Mouse (Mus musculus) lung, adult 2 months (tissue): Measurements from ENCODE around the gene Mpped1. TPM values are rescaled to one million over a fixed set of nuclear protein-coding genes. Genes with fewer than 3 reads are reported as not detected.

Source experiments
- DNase-seq: peaks from one replicate; pipeline ENCODE4 v3.0.0; 2022
- H3K4me1 ChIP-seq: fragments of 200-500 bp; 2 replicates; pipeline ENCODE4 v1.6.1; 2011; ENCODE audit warnings: low read length; ENCODE audit not compliant: control insufficient read depth, insufficient read depth
- H3K4me3 ChIP-seq: fragments of 200-500 bp; replicated peaks from 2 replicates; pipeline ENCODE3; 2011; ENCODE audit warnings: low read depth, mild to moderate bottlenecking, control low read depth, low read length; ENCODE audit errors: extremely low read depth
- CTCF ChIP-seq: fragments of 200-500 bp; IDR thresholded peaks from 2 replicates; pipeline ENCODE4 v1.5.1; 2011; ENCODE audit warnings: mild to moderate bottlenecking, low read length, control low read depth; ENCODE audit not compliant: insufficient read depth
- POLR2A ChIP-seq: fragments of 200-500 bp; IDR thresholded peaks from 2 replicates; pipeline ENCODE4 v1.6.1; 2011; ENCODE audit warnings: low read depth, mild to moderate bottlenecking, control low read depth, low read length, borderline replicate concordance; ENCODE audit errors: extremely low read depth
- WGBS: fragments of 180-500 bp; shearing (Covaris S2); methylation state at CpG from one replicate; pipeline ENCODE4 v1.1.7; 2018; 5-methylcytosine and 5-hydroxymethylcytosine counted together
- polyA plus RNA-seq: library from polyadenylated mRNA; depleted of rRNA; stranded (reverse); fragments of >200 nt; gene quantifications from 2 replicates; pipeline ENCODE4 v1.2.3, GENCODE M21; 2012

The Mpped1 gene
- polyA plus RNA-seq, 1 experiment: not detected

DNA sequence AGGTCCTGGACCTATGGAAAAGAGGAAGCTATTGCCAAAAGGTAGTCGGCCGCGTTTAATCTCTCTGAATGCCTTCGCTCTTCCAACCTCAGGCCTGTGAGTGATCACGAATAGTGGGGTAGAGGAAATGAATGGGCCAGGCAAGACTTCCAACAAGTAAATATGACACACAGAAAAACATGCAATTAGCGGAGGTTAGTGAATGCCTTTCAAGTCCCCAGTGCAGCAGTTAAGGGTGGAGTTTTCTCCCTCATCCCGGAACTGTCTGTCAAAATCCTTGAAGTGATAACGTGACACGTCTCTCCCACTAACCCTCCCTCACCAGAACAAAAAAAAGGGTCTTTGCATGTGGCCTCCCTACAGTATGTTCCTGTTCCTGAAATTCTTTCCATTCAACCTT is 3.0 kb downstream of the Mpped1 start:
- WGBS: 56% methylated on average over 9 of the region's 9 CpGs
- Histone ChIP-seq H3K4me3 (no peak overlapping the region), H3K4me1 (no peaks in the 10 kb centered on the region)
- TF ChIP-seq CTCF (no peak), POLR2A (no peak)
- no peak for DNase-seq

DNA sequence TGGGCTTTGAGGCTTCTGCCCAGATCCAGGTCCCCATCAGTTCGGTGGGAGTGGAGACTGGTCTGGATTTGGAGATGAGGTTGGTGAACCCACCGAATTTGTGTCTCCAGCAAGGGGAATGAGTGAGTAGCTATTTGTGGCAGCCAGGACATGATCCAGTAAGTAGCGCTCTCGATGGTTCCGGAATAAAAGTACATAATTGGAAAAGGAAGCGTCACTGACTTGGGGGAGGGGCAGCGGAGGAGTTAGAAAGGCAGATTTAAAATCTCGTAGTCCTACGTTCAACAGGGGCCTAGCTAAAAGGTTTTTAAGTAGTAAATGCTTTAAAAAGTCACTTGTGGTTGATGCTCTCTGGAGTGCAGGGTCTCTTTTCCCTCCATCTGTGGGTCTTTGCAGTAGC is 5.5 kb downstream of the Mpped1 start:
- no peak overlapping the region for H3K4me3 ChIP-seq
- no peaks in the 10 kb centered on the region for H3K4me1 ChIP-seq
- 54% methylated on average over 9 of the region's 9 CpGs for WGBS
- TF ChIP-seq POLR2A (no peak), CTCF (no peak)
- no peak for DNase-seq

DNA sequence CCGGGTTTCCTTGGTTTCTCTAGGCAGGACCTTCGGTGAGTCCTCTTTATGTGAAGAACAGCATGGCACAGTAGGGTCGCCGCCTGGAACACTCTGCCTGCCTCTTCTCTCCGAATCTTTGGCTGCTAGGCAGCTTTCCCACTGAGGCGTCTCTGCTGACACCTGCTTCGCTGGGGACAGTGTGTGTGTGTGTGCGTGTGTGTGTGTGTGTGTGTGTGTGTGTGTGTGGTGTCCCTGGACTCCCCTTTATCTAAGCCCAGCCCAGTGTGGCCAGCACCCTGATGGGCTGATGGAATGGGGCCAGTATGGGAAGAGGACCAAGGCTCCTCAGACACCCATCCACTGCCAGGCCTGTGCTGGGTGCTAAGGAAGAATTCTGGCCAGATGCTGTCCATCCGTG is 9.8 kb downstream of the Mpped1 start:
- TF ChIP-seq POLR2A (no peak), CTCF (no peak)
- no peaks in the 10 kb centered on the region for H3K4me1 ChIP-seq
- no peak overlapping the region for H3K4me3 ChIP-seq
- 70% methylated on average over 9 of the region's 9 CpGs for WGBS
- DNase-seq: no peak

DNA sequence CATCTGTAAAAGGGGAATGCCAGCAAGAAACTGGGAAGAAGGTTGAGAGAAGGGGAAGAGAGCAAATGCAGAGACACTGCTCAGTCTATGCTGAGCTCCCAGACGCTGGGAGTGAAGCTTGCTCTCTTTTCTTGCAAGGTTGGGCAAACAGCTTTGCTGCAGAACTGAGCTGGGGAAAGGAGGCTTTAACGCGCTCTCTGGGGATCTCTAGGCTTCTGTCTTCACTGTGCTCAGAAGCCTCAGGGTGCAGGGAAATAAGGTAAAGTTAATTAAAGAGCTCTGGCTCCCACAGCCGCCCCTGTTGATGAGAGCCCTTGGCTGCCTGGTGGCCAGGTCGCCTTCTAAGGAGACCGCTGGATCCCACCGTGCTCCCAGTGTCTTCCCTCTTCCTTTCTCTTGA is 17.7 kb downstream of the Mpped1 start:
- Histone ChIP-seq H3K4me3 (no peak overlapping the region), H3K4me1 (no peaks in the 10 kb centered on the region)
- no peak for DNase-seq
- TF ChIP-seq POLR2A (no peak), CTCF (no peak)
- 74% methylated on average over 7 of the region's 7 CpGs for WGBS

DNA sequence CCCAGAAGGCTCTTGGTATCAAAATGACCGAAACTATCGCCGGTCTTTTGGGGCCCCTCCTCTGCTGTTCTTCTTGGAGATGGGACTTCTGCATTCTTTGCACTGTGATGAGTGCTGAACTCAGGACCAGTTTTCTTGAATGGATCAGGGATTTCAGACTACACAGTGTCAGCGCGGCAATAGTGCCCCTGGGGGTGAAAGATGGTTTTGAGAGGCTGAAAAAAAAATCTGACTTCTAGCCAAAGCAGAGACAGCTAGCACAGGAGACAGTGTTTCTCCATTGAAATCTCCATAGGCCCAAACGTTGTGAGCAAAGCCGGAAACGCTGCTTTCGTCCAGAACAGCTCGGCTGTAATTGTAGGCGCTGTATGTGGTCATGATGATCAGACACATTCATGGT is 19.7 kb downstream of the Mpped1 start:
- TF ChIP-seq CTCF: no peak
- TF ChIP-seq POLR2A: no peak
- DNase-seq: no peak
- WGBS: 84% methylated on average over 11 of the region's 11 CpGs
- H3K4me1 ChIP-seq: no peaks in the 10 kb centered on the region
- H3K4me3 ChIP-seq: no peak overlapping the region

DNA sequence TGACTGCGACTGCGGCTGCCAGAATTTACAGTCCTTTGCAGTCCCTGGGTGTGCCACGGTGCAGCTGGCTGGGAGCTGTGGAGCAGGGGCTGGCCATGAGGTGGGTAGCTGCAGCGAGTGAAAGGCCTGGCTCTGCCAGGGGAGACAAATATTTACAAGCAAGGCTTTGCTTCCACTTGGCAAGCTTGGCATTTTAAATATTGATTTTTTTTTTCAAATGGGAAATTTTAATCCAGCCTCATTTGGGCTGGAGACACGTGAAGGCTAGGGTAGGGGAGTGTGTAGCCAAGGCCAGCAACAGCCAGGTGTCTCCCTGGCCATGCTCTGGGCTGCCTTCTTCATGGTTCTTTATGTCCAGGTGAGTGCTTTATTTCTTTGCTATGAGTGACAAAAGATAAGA is 21.7 kb downstream of the Mpped1 start:
- WGBS: 54% methylated on average over 5 of the region's 5 CpGs
- Histone ChIP-seq H3K4me1 (no peaks in the 10 kb centered on the region), H3K4me3 (no peak overlapping the region)
- no peak for DNase-seq
- TF ChIP-seq POLR2A: no peak
- TF ChIP-seq CTCF: no peak

DNA sequence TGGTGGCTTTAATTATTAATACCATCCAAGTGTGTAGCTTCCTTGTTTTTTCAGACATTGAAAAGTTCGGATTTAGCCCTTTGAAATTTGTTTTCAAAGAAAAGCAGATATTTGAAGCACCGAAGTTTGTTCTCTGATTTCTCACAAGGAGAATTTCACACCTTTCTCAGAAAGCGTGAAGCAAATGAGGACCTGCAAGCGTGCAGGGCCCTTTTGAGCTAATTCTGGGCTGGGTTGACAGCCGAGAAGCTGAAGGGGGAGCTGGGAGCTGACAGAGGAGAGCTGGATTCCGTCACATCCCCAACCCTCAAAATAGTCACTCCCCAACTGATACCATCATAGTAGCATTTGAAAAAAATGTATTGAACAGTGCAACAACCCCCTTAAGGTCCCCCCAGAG is 34.8 kb downstream of the Mpped1 start:
- TF ChIP-seq POLR2A (no peak), CTCF (no peak)
- 69% methylated on average over 6 of the region's 6 CpGs for WGBS

DNA sequence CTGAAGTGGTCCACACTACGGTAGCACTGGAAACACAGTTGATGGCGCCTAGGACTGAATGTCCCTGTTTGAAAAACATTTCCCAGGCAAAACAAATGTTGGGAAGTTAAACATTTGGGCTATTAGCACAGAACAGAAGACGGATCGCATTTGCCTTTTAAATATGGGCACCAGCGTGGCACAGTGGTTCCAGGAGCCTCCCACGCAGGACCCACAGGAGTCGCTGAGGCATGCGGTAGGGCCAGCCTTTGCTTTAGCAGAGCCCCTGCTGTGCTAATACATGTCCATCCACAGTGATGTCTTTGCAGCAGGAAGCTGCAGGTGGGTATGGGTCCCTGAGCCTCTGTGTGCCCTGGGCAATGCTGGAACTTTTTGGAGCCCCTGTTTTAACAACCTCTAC is 48.7 kb downstream of the Mpped1 start:
- no peaks in the 10 kb centered on the region for H3K4me1 ChIP-seq
- no peak for TF ChIP-seq CTCF
- TF ChIP-seq POLR2A: no peak
- no peak for DNase-seq
- WGBS: 78% methylated on average over 8 of the region's 8 CpGs
- no peak overlapping the region for H3K4me3 ChIP-seq

More for the DNA sequence above, 34.8 kb downstream of the Mpped1 start:
- Histone ChIP-seq H3K4me1 (no peaks in the 10 kb centered on the region), H3K4me3 (no peak overlapping the region)
- no peak for DNase-seq

DNA sequence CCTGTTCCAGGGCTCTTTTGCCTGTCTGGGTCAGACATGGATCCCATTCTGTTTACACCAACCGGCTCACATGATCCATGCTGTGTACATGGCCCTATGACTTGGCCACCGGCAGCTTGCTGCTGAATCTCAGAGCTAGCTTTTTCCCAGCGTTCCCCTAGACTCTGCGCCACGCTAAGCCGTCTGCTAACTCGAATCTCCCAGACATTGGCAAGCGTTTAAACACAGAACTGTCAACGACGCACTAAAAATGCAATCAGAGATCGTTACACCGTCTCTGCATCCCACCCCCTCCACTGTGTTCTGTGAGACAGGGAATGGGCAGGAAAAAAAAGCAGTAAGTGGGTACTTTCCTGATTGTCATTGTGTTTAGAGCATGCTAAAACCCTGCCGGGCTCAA is 50.0 kb downstream of the Mpped1 start:
- DNase-seq: no peak
- no peak for TF ChIP-seq CTCF
- TF ChIP-seq POLR2A: no peak
- WGBS: 73% methylated on average over 13 of the region's 13 CpGs
- Histone ChIP-seq H3K4me1 (no peaks in the 10 kb centered on the region), H3K4me3 (no peak overlapping the region)

DNA sequence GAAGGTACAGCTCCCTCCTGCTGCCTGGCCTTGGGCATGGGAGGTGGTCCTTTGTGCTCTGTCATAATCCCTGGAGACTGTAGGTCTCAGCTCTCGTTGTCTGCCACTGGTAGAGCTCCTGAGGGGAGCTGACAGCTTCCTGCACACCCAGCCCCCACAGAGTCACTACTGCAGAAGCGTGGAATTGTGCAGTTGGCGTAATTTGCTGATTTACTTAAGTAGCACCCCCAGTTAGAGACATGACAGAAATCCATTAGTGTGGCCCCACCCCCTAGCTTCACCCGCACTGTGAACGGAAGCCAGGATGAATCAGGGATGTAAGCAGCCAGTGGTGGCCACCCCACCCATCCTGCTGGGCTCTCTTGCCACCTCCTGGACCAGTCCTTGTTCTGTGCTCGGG is 53.0 kb downstream of the Mpped1 start:
- no peak for DNase-seq
- no peak for TF ChIP-seq POLR2A
- TF ChIP-seq CTCF: no peak
- H3K4me3 ChIP-seq: no peak overlapping the region
- H3K4me1 ChIP-seq: no peaks in the 10 kb centered on the region
- WGBS: 50% methylated on average over 6 of the region's 6 CpGs
